Mouse (Mus musculus): Measurements from ENCODE around the gene Ctr9. TPM values are rescaled to one million over a fixed set of nuclear protein-coding genes. Genes with fewer than 3 reads are reported as not detected.

Ctr9 gene
- polyA plus RNA-seq (2012; rRNA removed), result 7.2 and 11.1 TPM in 2 replicates

DNA sequence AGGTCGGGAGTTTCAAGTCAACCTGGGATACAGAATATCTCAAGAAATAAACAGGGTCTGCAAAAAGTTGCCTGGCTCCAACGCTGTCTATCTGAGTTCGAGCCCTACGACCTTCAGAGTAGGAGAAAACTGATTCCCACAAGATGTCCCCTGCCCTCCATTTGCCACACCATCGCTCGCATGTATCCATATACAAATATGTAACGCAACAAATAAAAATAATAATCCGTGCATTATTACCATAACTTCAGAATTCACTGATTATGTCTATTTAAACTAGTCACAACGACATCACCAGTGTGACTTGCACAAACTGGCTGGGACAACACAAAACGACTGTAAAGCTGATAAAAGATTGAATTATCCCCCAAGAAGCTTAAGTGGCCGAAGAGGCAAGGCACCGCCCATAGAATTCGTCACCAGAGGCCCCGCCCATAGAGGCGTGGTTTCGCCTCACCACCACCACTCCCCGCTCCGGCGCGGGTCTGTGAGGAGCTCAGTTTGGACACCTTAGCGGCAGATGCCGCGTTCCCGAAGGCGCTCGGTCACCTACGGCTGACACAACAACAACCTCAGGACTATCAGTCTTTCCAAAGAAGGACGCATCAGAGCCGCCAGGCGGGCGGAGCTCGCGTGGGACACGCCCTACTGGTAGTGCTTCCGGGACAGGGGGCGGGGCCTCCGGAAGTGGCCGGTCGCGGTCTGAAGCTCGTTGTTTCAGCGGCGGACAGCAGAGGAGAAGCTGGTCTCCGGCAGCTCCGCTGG lies at the start of gene Ctr9:
Gene Ctr9, plus strand, starts transcription at position 671 of the 765 bp plus-strand sequence.
- 4% methylated on average over 45 of the region's 45 CpGs for WGBS
- DNase-seq (ENCODE audit: low read depth, low spot score), result peak; percentile 75

DNA sequence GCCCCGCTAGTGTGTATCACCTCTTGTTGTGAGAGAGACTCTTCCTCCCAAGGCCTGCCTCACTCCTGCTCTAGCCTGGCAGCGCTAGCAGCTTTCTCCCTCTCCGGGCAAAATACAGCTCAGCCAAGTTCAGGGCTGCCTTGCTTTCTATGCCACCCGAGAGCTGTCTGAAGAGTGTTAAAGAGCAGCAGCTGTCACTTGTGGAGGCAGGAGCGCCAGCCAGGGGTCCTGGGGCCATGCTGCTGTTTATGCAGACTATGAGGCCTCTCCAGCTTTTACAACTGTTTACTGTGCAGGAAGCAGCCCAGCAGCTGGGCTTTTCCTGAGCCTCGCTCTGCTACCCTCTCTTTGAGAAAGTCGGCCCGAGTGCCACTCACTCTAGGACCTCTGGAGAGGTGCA lies 47.7 kb upstream of the Ctr9 start:
- 29% methylated on average over 8 of the region's 8 CpGs for WGBS
- no peak for DNase-seq (ENCODE audit: low read depth, low spot score)

GRCm38 (mm10) chr7:110982053-110982705 lies 46.6 kb upstream of the Ctr9 start, which contains the start of gene Mrvi1:
Gene Mrvi1 (minus strand): TSS chr7:110982461.
- WGBS, result 59% methylated on average over 7 of the region's 7 CpGs
- no peak for DNase-seq (ENCODE audit: low read depth, low spot score)

- 31% methylated on average over 4 of the region's 4 CpGs for WGBS
- no peak for DNase-seq (ENCODE audit: low read depth, low spot score)
Measured at GRCm38 (mm10) chr7:110982764-110983163, 46.0 kb upstream of the Ctr9 start.

DNA sequence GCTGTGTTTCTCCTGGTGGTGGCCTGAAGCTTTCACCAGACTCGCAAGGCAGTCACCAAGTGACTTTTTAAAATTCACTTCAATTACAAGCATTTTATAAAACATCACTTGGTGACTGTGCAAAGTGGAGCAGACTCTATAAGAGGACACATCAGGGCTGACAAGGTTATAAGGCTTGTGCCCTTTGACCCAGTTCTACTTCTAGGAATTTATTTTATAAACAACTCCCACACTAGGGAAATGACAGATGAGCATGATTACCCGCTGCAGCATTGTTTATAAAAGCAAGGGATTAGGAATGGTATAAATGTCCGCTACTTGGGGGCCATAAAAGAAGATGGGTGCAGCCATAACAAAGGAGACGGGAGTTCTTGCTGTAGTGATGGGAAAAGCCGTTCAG lies 45.1 kb upstream of the Ctr9 start:
- WGBS, result 44% methylated on average over 5 of the region's 5 CpGs
- no peak for DNase-seq (ENCODE audit: low read depth, low spot score)

GRCm38 (mm10) chr7:110985581-110986265 lies 43.0 kb upstream of the Ctr9 start:
- 68% methylated on average over 7 of the region's 7 CpGs for WGBS
- no peak for DNase-seq (ENCODE audit: low read depth, low spot score)

DNA sequence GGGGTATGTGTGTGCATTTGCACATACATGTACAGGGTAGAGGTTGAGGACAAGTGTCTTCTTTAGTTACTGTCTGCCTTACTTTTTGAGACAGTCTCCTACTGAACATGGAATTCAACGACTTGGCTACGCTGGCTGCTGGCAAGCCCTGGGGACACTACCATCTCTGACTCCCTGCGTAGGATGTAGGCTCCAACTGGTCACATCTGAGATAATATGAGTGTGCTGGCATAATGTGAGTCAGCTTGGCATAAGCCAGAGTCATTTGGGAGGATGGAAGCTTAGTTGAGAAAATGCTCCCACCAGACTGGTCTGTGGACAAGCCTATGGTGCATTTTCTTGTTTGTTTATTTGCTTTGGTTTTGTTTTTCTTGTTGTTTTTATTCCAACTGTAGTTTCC lies 40.7 kb upstream of the Ctr9 start:
- WGBS, result 92% methylated on average over 3 of the region's 3 CpGs
- no peak for DNase-seq (ENCODE audit: low read depth, low spot score)

DNA sequence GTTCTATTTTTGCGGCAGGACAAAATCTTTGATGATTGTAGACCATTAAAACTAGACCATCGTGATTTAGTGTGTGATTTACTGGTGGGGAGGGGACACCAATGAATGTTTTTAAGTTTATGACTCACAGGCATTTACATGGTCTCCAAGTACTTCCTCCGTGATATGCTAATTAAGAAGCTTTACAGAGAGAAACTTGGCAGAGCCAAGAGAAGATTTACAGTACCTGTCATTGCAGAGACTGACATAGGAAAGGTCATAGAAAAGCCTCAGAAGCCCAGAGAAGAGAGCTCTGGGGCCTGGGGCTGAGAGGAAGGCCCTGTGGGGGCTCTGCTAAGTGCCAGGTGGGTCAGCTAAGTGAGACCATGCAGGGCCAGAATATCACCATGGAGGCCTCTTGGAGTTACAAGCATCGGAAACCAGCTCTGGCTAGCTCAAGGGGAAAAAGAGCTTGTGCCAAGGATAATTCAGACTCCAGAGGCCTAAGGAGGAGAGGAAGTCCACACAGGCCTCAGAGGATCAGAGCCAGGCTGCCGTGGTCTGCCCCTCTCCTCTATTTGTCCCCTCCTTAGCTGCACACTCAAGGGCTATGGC lies 39.4 kb upstream of the Ctr9 start:
- 10% methylated on average over 5 of the region's 5 CpGs for WGBS
- no peak for DNase-seq (ENCODE audit: low read depth, low spot score)

DNA sequence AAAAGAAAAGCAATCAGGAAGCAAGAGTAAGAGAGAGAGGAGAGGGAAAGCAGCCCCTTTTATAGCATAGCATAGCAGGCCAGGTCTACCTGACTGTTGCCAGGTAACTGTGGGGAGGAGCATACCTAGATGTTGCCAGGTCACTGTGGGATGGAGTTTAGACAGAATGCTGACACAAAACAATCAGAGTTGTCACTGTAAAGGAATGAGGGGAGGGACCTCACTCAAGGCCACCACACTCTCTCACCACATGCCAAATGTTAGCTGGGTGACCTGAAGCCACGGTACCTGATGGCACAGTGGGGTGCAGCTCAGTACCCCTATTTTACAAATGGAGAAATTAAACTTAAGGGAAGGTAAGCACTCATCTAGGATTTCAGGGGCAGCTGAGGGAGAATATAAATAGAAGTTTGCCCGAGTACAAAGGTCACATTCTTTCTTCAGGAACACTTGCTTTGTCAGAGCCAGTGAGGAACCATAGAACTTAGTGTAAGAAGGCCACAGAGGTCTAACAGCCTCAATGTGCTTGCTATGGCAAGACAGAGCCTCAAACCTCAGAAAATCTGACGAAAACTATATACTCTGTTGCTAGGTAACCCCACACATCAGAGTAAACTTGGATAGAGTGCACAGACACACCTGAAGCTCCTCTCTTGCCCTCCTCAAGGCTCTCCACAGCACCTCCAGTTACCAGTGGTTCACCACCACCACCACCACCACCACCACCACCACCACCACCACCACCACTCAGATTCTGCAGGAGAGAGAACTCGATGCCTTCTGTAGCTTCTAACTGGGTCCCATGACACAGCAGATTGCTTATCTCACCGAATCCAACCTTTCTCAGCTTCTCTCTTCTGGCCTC lies 38.2 kb upstream of the Ctr9 start:
- WGBS, result 29% methylated on average over 5 of the region's 5 CpGs
- no peak for DNase-seq (ENCODE audit: low read depth, low spot score)

- 81% methylated on average over 4 of the region's 4 CpGs for WGBS
- no peak for DNase-seq (ENCODE audit: low read depth, low spot score)
Measured at GRCm38 (mm10) chr7:110991221-110991494, 37.6 kb upstream of the Ctr9 start.

- DNase-seq (ENCODE audit: low read depth, low spot score), result no peak
- WGBS, result 72% methylated on average over 15 of the region's 15 CpGs
Measured at GRCm38 (mm10) chr7:110998887-110999827, 29.6 kb upstream of the Ctr9 start.

DNA sequence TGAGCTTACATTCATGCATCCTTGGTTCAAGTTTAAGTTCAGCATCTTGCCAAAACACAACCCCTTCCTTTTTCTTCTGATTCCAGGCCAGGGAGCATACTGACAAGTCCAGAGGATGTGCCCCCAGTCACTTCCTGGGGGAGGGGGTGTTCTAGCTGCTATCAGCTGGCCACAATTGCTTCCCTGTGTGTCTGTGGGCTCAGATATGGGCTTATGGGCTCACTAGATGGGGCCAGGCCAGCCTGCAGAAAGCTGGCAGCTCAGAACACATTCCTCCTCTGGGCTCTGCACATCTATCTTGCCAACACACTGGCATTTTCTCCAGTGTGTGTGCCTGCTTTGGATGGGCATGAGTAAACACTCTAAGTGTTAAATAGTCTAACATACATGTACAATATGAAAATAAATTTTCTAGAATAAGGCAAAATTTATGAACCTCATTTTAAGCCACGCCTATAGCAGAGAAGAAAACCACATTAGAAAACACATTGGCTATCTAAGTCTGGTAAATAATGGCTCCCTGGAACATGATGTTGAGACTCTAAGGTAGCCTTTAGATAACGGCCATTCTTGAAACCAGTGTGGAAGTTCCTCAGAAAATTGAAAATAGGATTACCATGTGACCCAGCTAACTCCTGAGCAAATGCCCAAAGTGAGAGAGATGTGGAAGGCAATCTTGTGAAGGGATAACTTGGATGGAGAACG lies 24.5 kb upstream of the Ctr9 start:
- 86% methylated on average over 3 of the region's 3 CpGs for WGBS
- DNase-seq (ENCODE audit: low read depth, low spot score), result no peak

- WGBS, result 65% methylated on average over 7 of the region's 7 CpGs
- no peak for DNase-seq (ENCODE audit: low read depth, low spot score)
Measured at GRCm38 (mm10) chr7:111014039-111014605, 14.6 kb upstream of the Ctr9 start.

GRCm38 (mm10) chr7:111014893-111015292 lies 13.9 kb upstream of the Ctr9 start:
- WGBS, result 24% methylated on average over 5 of the region's 5 CpGs
- peak; percentile 79 for DNase-seq (ENCODE audit: low read depth, low spot score)

DNA sequence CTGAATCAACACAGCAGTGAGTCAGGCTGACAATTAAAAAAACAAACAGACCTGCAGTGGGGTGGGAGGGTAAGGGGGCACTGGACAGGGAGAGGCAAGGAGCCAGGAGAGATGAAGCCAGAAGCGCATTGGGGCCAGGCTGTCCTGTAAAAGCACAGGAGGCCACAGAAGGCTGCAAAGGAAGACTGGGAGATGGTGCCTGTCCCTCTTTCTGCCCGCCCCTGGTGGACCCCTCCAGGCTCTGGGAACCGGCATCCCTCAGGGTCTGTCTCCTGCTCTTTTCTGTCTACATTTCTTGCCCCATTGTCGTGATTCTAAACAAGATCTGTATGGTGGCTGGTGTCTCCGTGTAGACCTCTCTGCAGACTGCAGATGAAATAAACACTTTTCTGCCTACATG lies 13.0 kb upstream of the Ctr9 start:
- 91% methylated on average over 5 of the region's 5 CpGs for WGBS
- no peak for DNase-seq (ENCODE audit: low read depth, low spot score)

DNA sequence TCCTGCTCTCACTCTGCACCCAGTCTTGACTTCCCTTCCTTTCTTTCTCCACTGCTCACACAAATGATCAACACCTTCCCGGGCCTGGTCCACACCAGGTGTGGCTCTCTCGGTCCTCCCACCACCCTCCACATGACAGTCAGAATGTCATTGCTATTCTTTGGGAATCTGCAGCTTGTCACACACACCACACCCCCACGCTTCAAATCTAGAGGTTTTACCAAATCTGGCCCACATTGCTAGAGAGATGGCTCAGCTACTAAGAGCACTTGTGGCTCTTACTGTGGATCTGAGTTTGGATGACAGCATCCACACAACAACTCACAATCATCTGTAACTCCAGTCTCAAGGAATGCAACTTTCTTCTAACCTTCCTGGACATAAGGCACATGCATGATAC lies 11.8 kb upstream of the Ctr9 start:
- WGBS, result 48% methylated on average over 3 of the region's 3 CpGs
- DNase-seq (ENCODE audit: low read depth, low spot score), result no peak

- 60% methylated on average over 4 of the region's 4 CpGs for WGBS
- DNase-seq (ENCODE audit: low read depth, low spot score), result no peak
Measured at GRCm38 (mm10) chr7:111020814-111021213, 7.9 kb upstream of the Ctr9 start.

All from large intestine, adult 2 months (tissue).